In the genomic region with DNA sequence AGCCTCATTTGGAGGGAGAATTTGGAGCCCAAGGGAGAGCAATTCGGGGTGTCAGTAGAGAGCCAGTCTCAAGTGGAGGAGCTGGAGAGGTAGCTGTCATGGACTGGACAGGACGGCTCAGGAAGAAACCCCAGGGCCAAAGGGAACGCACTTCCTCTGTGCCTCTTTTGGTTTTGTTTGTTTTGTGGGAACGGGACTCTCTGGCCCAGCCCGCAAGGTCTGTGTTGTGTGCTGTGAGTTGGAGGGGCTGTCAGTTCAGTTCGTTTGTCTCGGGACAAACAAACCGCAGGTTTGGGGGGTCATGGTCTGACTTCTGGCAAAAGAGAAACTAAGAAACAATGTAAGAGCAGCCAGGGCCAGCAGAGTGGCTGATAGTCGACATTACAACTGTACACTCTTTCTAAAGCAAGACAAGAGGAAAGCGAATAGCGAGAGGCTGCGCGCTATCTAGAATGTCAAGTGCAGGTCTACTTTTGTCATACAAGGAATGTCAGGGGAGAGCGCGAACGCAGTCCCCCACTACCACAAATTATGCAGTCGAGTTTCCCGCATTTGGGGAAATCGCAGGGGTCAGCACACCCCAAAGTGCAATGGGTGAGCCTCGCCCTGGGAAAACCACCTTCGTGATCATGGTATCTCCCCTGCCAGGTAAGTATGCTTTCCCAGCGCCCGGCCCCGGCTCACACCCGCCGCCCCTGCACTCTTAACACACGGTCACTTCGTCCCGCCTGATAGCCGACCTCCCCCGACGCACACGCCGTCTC, we compare ENCODE assay signal across 11 mouse cellular contexts. TPM values are rescaled to one million over a fixed set of nuclear protein-coding genes. Genes with fewer than 3 reads are reported as not detected.
DNase-seq lines count a peak whose midpoint lies in the region; ATAC-seq and TF ChIP-seq lines count a peak whose summit lies in the region.
"Not testable (repeated sequence)": the region's sequence is repeated elsewhere in the genome, so short reads cannot be mapped to it uniquely, and the experiment has no call there.
"Had no signal": no experiment of that assay in that cellular context is flagged by ENCODE, and none has a peak within 500 bp of the region (broad histone marks: within the 10 kb centered on the region; RNA-seq: fewer than 3 reads in every experiment).

No protein-coding gene starts in this region.

- not testable (repeated sequence) for TF ChIP-seq CTCF in bone marrow, adult 2 months (IDR thresholded peaks at IDR 0.05; ENCODE audit: control insufficient read depth, insufficient read depth, low read length); lung, postnatal 0 days (IDR thresholded peaks at IDR 0.05)

- H3K9ac ChIP-seq in forebrain, embryonic 13.5 days; heart, embryonic 14.5 days (ENCODE audit: low read length); intestine, embryonic 14.5 days (ENCODE audit: low read length); limb, embryonic 15.5 days; lung, postnatal 0 days (replicated peaks; ENCODE audit: low read depth): not testable (repeated sequence)

- TF ChIP-seq POLR2A in bone marrow, adult 2 months (IDR thresholded peaks at IDR 0.05; ENCODE audit: borderline replicate concordance, control insufficient read depth, low read depth, low read length), result not testable (repeated sequence)

- ATAC-seq in forebrain, embryonic 13.5 days, result peak; percentile 28
- peak; percentile 41 for ATAC-seq in heart, embryonic 14.5 days (ENCODE audit: insufficient number of reproducible peaks, insufficient read depth, low FRiP score, low read depth)
- peak; percentile 63 for ATAC-seq in intestine, embryonic 14.5 days (replicated peaks; ENCODE audit: low FRiP score, low TSS enrichment, low read depth)
- ATAC-seq in limb, embryonic 15.5 days (ENCODE audit: insufficient number of reproducible peaks, low FRiP score, low TSS enrichment, low read depth), result peak; percentile 38
- ATAC-seq in lung, postnatal 0 days, result peak; percentile 34
- peak; percentile 29 for ATAC-seq in monocyte, adult 5-6 weeks (replicated peaks; ENCODE audit: insufficient number of reproducible peaks, low FRiP score, low TSS enrichment, poor library complexity, severe bottlenecking)

- DNase-seq in intestine, embryonic 14.5 days (ENCODE audit: low spot score); lung, postnatal 0 days (ENCODE audit: low spot score): not testable (repeated sequence)
- DNase-seq in testis, postnatal 10 days (ENCODE audit: low spot score), result peak; percentile 36

- H3K36me3 ChIP-seq in forebrain, embryonic 13.5 days (ENCODE audit: poor library complexity, severe bottlenecking); heart, embryonic 14.5 days (ENCODE audit: control insufficient read depth, insufficient read depth, low read length); intestine, embryonic 14.5 days (ENCODE audit: control insufficient read depth, insufficient read depth, low read length); limb, embryonic 15.5 days; lung, postnatal 0 days (ENCODE audit: insufficient read depth, low read length): not testable (repeated sequence)

- 0% methylated on average over 4 of the region's 34 CpGs for WGBS in bone marrow, adult 2 months
- WGBS in forebrain, embryonic 13.5 days, result 2% methylated on average over 4 of the region's 34 CpGs
- 0% methylated on average over 3 of the region's 34 CpGs for WGBS in heart, embryonic 14.5 days
- WGBS in intestine, embryonic 14.5 days, result 5% methylated on average over 4 of the region's 34 CpGs
- WGBS in limb, embryonic 15.5 days, result 4% methylated on average over 5 of the region's 34 CpGs
- 0% methylated on average over 3 of the region's 34 CpGs for WGBS in lung, postnatal 0 days

- H3K4me1 ChIP-seq in bone marrow, adult 2 months (ENCODE audit: control insufficient read depth, insufficient read depth, low read length); forebrain, embryonic 13.5 days; intestine, embryonic 14.5 days (replicated peaks; ENCODE audit: control insufficient read depth, insufficient read depth, low read length); limb, embryonic 15.5 days; lung, postnatal 0 days (ENCODE audit: insufficient read depth, low read depth, low read length): not testable (repeated sequence)
- peaks cover 4 to 18% of the 10 kb centered on the region in 2 experiments for H3K4me1 ChIP-seq in heart, embryonic 14.5 days (ENCODE audit: control insufficient read depth in 2 of 2, insufficient read depth in 2 of 2, low read length in 2 of 2)

- TF ChIP-seq EP300 in lung, postnatal 0 days (IDR thresholded peaks at IDR 0.05), result not testable (repeated sequence)

- H3K4me3 ChIP-seq in bone marrow, adult 2 months (replicated peaks; ENCODE audit: control insufficient read depth, low read depth, low read length), result peak overlapping the region; percentile 22
- H3K4me3 ChIP-seq in forebrain, embryonic 13.5 days; heart, embryonic 14.5 days (ENCODE audit: control insufficient read depth in 1 of 2, insufficient read depth in 1 of 2, low read depth in 1 of 2, low read length in 2 of 2); intestine, embryonic 14.5 days (ENCODE audit: low read depth, low read length); limb, embryonic 15.5 days; lung, postnatal 0 days (ENCODE audit: low read depth, low read length): not testable (repeated sequence)

- H3K4me2 ChIP-seq in forebrain, embryonic 13.5 days; heart, embryonic 14.5 days (ENCODE audit: low read length); intestine, embryonic 14.5 days (ENCODE audit: low read length); limb, embryonic 15.5 days; lung, postnatal 0 days (replicated peaks; ENCODE audit: low read depth, low read length): not testable (repeated sequence)

- not testable (repeated sequence) for H3K27ac ChIP-seq in bone marrow, adult 2 months (ENCODE audit: control insufficient read depth, insufficient read depth, low read depth, low read length, poor library complexity); forebrain, embryonic 13.5 days; heart, embryonic 14.5 days (replicated peaks in 1 of 2; ENCODE audit: control insufficient read depth in 1 of 2, insufficient read depth in 1 of 2, low read depth in 2 of 2, low read length in 2 of 2); intestine, embryonic 14.5 days (ENCODE audit: low read depth); limb, embryonic 15.5 days; lung, postnatal 0 days (ENCODE audit: low read length)

- not testable (repeated sequence) for H3K9me3 ChIP-seq in forebrain, embryonic 13.5 days (replicated peaks); heart, embryonic 14.5 days (ENCODE audit: control insufficient read depth, low read length); intestine, embryonic 14.5 days (ENCODE audit: control insufficient read depth, low read length); limb, embryonic 15.5 days; lung, postnatal 0 days (ENCODE audit: low read length)

- peaks cover 16% of the 10 kb centered on the region; the same call in 1 of the 2 replicates for H3K27me3 ChIP-seq in forebrain, embryonic 13.5 days
- H3K27me3 ChIP-seq in heart, embryonic 14.5 days (ENCODE audit: control insufficient read depth, insufficient read depth, low read length); intestine, embryonic 14.5 days (replicated peaks; ENCODE audit: control insufficient read depth, insufficient read depth, low read length); limb, embryonic 15.5 days; lung, postnatal 0 days (replicated peaks; ENCODE audit: insufficient read depth, low read length): not testable (repeated sequence)

RNA-seq across cellular contexts. Expression of gene BC107364, which starts 34.1 kb away (rescaled TPM):
- not detected in 2 replicates for polyA plus RNA-seq in bone marrow, adult 2 months (2011; ENCODE audit: insufficient read depth, insufficient read length, low replicate concordance, missing spikeins)
- not detected in 2 replicates for polyA plus RNA-seq in forebrain, embryonic 13.5 days (2015; fragmentation: Nextera tagmentation; extraction: Ambion mirVana)
- 0.66 and 1.0 TPM in 2 replicates for polyA plus RNA-seq in heart, embryonic 14.5 days (2014; fragmentation: Nextera tagmentation; extraction: Ambion mirVana)
- polyA plus RNA-seq in intestine, embryonic 14.5 days (2014; fragmentation: Nextera tagmentation; extraction: Ambion mirVana), result not detected in 2 replicates
- 0.22 and 0.55 TPM in 2 replicates for polyA plus RNA-seq in limb, embryonic 15.5 days (2015; fragmentation: Nextera tagmentation; extraction: Ambion mirVana)
- polyA plus RNA-seq in lung, postnatal 0 days (2015; fragmentation: Nextera tagmentation; extraction: Ambion mirVana), result 0.12 and 0.19 TPM in 2 replicates
- not detected in 3 replicates for total RNA-seq in monocyte, adult 5-6 weeks (2017)
- total RNA-seq: adrenal gland, postnatal 14 days; heart, adult 8-10 months; left cerebral cortex, postnatal 36 days had no signal

RNA-seq across cellular contexts. Expression of gene Hfe2, which starts 38.7 kb away (rescaled TPM):
- polyA plus RNA-seq in bone marrow, adult 2 months (2011; ENCODE audit: insufficient read depth, insufficient read length, low replicate concordance, missing spikeins), result 0.75 TPM in 1 of 2 replicates, not detected in the other
- 0.25 and 0.36 TPM in 2 replicates for polyA plus RNA-seq in forebrain, embryonic 13.5 days (2015; fragmentation: Nextera tagmentation; extraction: Ambion mirVana)
- 10.8 and 11.7 TPM in 2 replicates for polyA plus RNA-seq in heart, embryonic 14.5 days (2014; fragmentation: Nextera tagmentation; extraction: Ambion mirVana)
- polyA plus RNA-seq in intestine, embryonic 14.5 days (2014; fragmentation: Nextera tagmentation; extraction: Ambion mirVana), result 0.11 and 0.28 TPM in 2 replicates
- polyA plus RNA-seq in limb, embryonic 15.5 days (2015; fragmentation: Nextera tagmentation; extraction: Ambion mirVana), result 8.7 and 18.4 TPM in 2 replicates
- 0.27 and 0.35 TPM in 2 replicates for polyA plus RNA-seq in lung, postnatal 0 days (2015; fragmentation: Nextera tagmentation; extraction: Ambion mirVana)
- 0.64 TPM in 1 of 3 replicates, not detected in the others for total RNA-seq in monocyte, adult 5-6 weeks (2017)
